Mouse (Mus musculus) layer of hippocampus, adult 9-11 months (tissue): ENCODE data around the gene Htr1a.
A peak's percentile ranks its signal among the peaks of the same experiment; 100 is the strongest.

ENCODE experiments used
- DNase-seq: peaks from one replicate; pipeline ENCODE4 v3.0.0; 2022

Gene Htr1a

GRCm38 (mm10) chr13:105443339-105443738 lies at the start of gene Htr1a:
Htr1a (plus strand) TSS chr13:105443639.
- no peak for DNase-seq

DNA sequence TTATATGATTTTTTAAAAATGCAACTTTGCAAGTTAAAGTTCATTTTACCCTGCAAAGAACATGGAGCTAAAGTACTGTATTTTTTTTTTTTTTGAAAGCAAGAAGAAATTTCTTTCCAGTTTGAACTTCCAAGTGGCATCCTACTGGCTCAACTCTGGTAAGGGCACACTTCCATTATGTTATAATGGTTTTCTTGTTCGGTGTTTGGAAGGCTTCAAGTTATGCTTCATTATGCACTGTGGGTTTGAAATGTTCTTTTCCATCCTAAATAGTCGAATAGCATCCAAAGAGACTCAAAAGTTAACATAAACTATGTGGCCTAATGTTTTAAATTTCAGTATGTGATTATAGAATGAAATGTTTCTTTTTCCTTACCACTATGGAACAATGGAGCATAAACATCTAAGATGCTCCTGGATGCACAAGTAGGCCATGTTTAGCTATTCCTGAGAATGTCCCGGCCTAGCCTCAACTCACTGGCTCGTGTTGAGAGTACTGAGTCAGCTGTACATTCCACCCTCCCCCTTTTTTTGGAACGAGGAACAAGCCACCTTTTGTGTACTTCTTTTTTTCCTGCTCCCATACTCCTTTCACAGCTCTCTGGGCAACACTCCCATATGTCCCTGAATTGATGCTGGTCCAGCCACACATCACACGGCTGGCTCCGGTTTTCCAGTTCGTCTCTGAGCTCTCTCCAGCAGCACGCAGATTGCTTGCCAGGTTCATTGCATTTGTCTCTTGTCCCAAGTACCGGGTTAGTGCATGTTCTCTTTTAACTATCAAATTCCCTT lies 31.7 kb upstream of the Htr1a start:
- DNase-seq = peak; percentile 47

DNA sequence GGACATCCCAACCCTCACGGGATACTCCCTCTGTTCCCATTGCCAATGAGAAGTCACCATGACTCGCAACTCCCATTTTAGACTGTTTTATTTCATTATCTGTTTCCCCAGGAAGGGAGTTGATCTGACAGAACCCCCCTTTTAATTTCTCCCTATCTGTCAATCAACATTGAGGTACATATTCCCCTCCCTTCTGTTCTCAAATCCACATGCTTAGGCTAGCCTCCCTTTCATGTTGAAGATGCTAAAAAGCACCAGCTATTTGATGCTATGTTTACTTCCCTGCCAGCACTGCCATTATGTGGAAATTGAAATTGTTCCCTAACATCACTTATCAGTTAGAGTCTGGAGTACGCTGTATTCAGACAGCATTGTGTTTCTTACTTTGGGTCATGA lies 31.1 kb upstream of the Htr1a start:
- no peak for DNase-seq

GRCm38 (mm10) chr13:105433141-105433540 lies 10.3 kb upstream of the Htr1a start:
- no peak for DNase-seq

DNA sequence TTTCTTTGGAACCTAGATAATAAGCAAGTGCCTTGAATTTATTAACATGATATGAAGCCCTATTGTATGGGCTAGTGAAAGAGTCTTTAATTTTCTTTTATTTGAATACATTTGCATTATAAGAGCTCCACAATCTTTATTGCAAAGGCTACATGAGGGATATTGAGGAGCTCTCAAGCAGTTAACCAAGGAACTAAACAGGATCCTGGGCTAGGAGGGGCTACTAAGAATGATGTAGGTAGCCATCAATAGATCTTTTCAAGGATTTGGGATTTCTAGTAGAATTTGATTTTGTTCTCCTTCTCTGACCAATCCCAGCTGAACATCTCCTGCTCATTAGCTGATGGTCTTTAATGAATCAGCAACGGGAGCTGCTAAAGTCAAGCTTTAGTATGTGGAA lies 9.8 kb upstream of the Htr1a start:
- no peak for DNase-seq

DNA sequence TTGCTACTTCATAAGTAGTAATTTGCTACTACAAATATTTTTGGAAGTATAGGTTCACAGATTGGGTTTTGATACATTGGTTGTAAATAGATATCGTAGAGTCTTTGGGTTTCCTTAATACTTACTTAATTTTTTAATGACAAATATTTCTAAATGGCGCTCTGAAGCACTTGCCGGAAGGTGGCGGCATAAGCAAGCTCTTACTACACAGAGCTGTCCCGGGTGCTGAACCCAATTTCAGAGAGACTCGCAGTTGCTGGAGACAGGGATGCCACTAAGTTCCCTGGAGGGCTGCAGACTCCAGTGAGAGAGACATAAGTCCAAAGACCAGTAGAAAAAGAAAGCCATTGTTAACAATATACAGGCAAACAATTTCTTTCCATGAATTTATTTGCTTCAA lies 863 bp upstream of the Htr1a start:
- peak; percentile 47 for DNase-seq

GRCm38 (mm10) chr13:105443871-105444237 lies 415 bp downstream of the Htr1a start:
- DNase-seq = no peak

GRCm38 (mm10) chr13:105444238-105444894 lies 927 bp downstream of the Htr1a start:
- DNase-seq = peak; percentile 42

DNA sequence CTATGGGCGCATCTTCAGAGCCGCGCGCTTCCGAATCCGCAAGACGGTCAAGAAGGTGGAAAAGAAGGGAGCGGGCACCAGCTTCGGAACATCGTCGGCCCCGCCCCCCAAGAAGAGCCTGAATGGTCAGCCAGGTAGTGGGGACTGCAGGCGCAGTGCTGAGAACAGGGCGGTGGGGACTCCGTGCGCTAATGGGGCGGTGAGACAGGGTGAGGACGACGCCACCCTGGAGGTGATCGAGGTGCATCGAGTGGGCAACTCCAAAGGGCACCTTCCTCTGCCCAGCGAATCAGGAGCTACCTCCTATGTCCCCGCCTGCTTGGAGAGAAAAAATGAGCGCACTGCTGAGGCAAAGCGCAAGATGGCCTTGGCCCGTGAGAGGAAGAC lies 1.4 kb downstream of the Htr1a start:
- peak; percentile 3 for DNase-seq

DNA sequence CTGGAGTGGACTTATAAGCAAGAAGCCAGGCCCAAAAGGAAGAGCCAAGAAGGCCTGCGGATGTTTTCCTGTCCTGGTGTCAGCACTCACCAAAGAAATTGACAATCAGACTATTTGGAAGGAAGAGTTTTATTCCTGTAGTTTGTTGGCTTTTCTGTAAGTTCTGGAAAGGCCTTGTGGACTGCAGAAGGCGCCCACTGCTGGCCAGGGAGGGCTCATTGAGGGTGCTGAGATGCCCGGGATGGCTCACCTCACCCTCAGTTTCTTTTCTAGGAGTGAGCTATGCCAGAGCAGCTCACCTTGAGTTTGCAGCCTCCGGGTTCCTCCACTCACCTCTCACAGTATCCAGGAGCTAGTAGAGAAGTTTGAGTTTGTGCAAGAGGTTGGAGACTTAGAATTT lies 2.8 kb downstream of the Htr1a start:
- peak; percentile 5 for DNase-seq

GRCm38 (mm10) chr13:105447695-105448094 lies 4.3 kb downstream of the Htr1a start:
- no peak for DNase-seq

DNA sequence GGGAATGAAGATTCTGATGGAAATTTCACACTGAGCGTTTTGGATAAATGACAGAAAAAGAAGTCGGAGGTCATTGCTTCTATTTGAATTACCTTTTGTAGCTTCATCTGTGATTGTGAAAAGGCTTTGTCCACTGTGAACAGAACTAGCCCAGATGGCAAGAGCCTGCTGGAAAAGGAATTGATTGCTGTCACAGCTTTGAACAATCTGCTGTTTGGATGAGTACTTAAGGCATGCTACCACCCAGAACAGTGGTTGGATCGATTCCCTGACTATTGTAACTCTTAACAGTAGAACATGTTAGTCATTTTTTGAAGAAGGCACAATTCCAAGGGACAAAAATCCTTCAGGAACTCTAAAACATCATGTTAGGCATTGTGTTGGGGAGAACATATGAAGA lies 8.1 kb downstream of the Htr1a start:
- peak; percentile 69 for DNase-seq
